Comparison of ENCODE assay signal across 22 mouse cellular contexts in the genomic region with DNA sequence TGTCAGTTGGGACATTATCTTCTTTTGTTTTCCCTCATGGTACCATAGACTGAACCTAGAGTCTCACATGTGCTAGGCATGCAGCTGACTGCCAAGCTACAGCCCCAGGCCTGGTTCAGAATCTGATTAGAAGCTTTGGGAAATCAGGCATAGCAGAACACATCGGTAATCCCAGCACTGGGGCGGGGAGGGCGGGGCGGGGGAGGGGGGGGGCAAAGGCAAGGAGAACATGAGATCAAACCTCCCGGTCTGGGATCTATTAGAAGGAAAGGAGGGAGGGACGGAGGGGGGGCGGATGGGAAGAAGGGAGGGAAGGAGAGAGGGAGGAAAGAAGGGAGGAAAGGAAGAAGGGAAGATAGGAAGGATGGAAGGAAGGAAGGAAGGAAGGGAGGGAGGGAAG.
A peak's percentile ranks its signal among the peaks of the same experiment; 100 is the strongest.
DNase-seq lines count a peak whose midpoint lies in the region; ATAC-seq and TF ChIP-seq lines count a peak whose summit lies in the region.
"Had no signal": no experiment of that assay in that cellular context is flagged by ENCODE, and none has a peak within 500 bp of the region (broad histone marks: within the 10 kb centered on the region; RNA-seq: fewer than 3 reads in every experiment).

No protein-coding gene starts in this region.

- H3K36me3 ChIP-seq in forebrain, embryonic 11.5 days (ENCODE audit: control insufficient read depth, insufficient read depth, low read length): no peaks in the 10 kb centered on the region
- no peaks in the 10 kb centered on the region for H3K36me3 ChIP-seq in forebrain, postnatal 0 days (ENCODE audit: insufficient read depth)
- H3K36me3 ChIP-seq in embryonic facial prominence, embryonic 11.5 days (replicated peaks; ENCODE audit: control insufficient read depth, insufficient read depth, low read depth, low read length): no peaks in the 10 kb centered on the region
- no peaks in the 10 kb centered on the region for H3K36me3 ChIP-seq in limb, embryonic 10.5 days
- H3K36me3 ChIP-seq: embryonic facial prominence, embryonic 15.5 days; forebrain, embryonic 15.5 days; hindbrain, embryonic 12.5 days; hindbrain, embryonic 15.5 days had no signal

- no peaks in the 10 kb centered on the region for H3K27me3 ChIP-seq in forebrain, embryonic 11.5 days (ENCODE audit: control insufficient read depth, insufficient read depth, low read length)
- no peaks in the 10 kb centered on the region for H3K27me3 ChIP-seq in forebrain, postnatal 0 days (ENCODE audit: insufficient read depth, low read length)
- no peaks in the 10 kb centered on the region for H3K27me3 ChIP-seq in embryonic facial prominence, embryonic 11.5 days (ENCODE audit: control insufficient read depth, insufficient read depth, low read length)
- H3K27me3 ChIP-seq in limb, embryonic 10.5 days (ENCODE audit: low read depth, poor library complexity, severe bottlenecking): no peaks in the 10 kb centered on the region
- H3K27me3 ChIP-seq: embryonic facial prominence, embryonic 15.5 days; forebrain, embryonic 15.5 days; hindbrain, embryonic 12.5 days; hindbrain, embryonic 15.5 days had no signal

- H3K4me1 ChIP-seq in forebrain, embryonic 11.5 days (replicated peaks; ENCODE audit: control insufficient read depth, insufficient read depth, low read length): no peaks in the 10 kb centered on the region
- no peaks in the 10 kb centered on the region for H3K4me1 ChIP-seq in forebrain, postnatal 0 days (ENCODE audit: insufficient read depth)
- peaks cover 3% of the 10 kb centered on the region; the same call in 1 of the 2 replicates for H3K4me1 ChIP-seq in embryonic facial prominence, embryonic 11.5 days (ENCODE audit: control insufficient read depth, insufficient read depth, low read length)
- H3K4me1 ChIP-seq in limb, embryonic 10.5 days: peaks cover 33% of the 10 kb centered on the region
- H3K4me1 ChIP-seq: forebrain, embryonic 15.5 days; hindbrain, embryonic 12.5 days; hindbrain, embryonic 15.5 days had no signal

- TF ChIP-seq CTCF in forebrain, postnatal 0 days (IDR thresholded peaks at IDR 0.05; ENCODE audit: low read depth): no peak

- peak; percentile 46 for DNase-seq in forebrain, embryonic 11.5 days (ENCODE audit: low spot score)
- DNase-seq in forebrain, postnatal 0 days: no peak
- peak; percentile 64 for DNase-seq in embryonic facial prominence, embryonic 11.5 days (ENCODE audit: low spot score)
- no peak for DNase-seq in limb, embryonic 10.5 days (ENCODE audit: low spot score)
- DNase-seq in retina, postnatal 7 days (ENCODE audit: low read depth, low spot score): peak; percentile 4
- DNase-seq in left cerebral cortex, adult 8-10 months (ENCODE audit: low spot score in 2 of 2): no peak
- DNase-seq in lung, adult 18-20 months: no peak
- DNase-seq: adrenal gland, adult 2 months; adrenal gland, postnatal 14 days; cerebellum, adult 11 months; cerebellum, adult 8-10 months; cerebellum, postnatal 10 days; cerebellum, postnatal 36 days; gastrocnemius, postnatal 10 days; gastrocnemius, postnatal 36 days had no signal

- ATAC-seq in forebrain, embryonic 11.5 days (replicated peaks; ENCODE audit: low FRiP score): no peak
- no peak for ATAC-seq in forebrain, postnatal 0 days
- ATAC-seq in embryonic facial prominence, embryonic 11.5 days (replicated peaks; ENCODE audit: insufficient number of reproducible peaks, low FRiP score, low TSS enrichment, low read depth): 0 out of 2 replicates have a peak, but pooled peaks have one; percentile 39
- ATAC-seq: CD4-positive, CD25-positive, alpha-beta regulatory T cell, adult 4 months; forebrain, embryonic 15.5 days; intestine, postnatal 0 days had no signal

- H3K4me3 ChIP-seq in forebrain, embryonic 11.5 days (ENCODE audit: low read depth, low read length): no peak overlapping the region
- no peak overlapping the region for H3K4me3 ChIP-seq in forebrain, postnatal 0 days (ENCODE audit: low read depth, low read length)
- H3K4me3 ChIP-seq in embryonic facial prominence, embryonic 11.5 days (ENCODE audit: low read depth, low read length): no peak overlapping the region
- H3K4me3 ChIP-seq in limb, embryonic 10.5 days: no peak overlapping the region
- H3K4me3 ChIP-seq: embryonic facial prominence, embryonic 15.5 days; forebrain, embryonic 15.5 days; hindbrain, embryonic 12.5 days; hindbrain, embryonic 15.5 days had no signal

- no peak overlapping the region for H3K9ac ChIP-seq in forebrain, embryonic 11.5 days (ENCODE audit: low read length)
- H3K9ac ChIP-seq in forebrain, postnatal 0 days: no peak overlapping the region
- no peak overlapping the region for H3K9ac ChIP-seq in embryonic facial prominence, embryonic 11.5 days (replicated peaks; ENCODE audit: low read length)
- H3K9ac ChIP-seq: embryonic facial prominence, embryonic 15.5 days; forebrain, embryonic 15.5 days; hindbrain, embryonic 12.5 days; hindbrain, embryonic 15.5 days had no signal

- no peak overlapping the region for H3K27ac ChIP-seq in forebrain, embryonic 11.5 days (ENCODE audit: low read depth, low read length)
- no peak overlapping the region for H3K27ac ChIP-seq in forebrain, postnatal 0 days (ENCODE audit: low read depth, low read length)
- H3K27ac ChIP-seq in embryonic facial prominence, embryonic 11.5 days (replicated peaks; ENCODE audit: low read depth, low read length): no peak overlapping the region
- peak overlapping the region; percentile 84 for H3K27ac ChIP-seq in limb, embryonic 10.5 days
- H3K27ac ChIP-seq: embryonic facial prominence, embryonic 15.5 days; forebrain, embryonic 15.5 days; hindbrain, embryonic 12.5 days; hindbrain, embryonic 15.5 days had no signal

- no peak overlapping the region for H3K4me2 ChIP-seq in forebrain, embryonic 11.5 days (ENCODE audit: low read depth, low read length, severe bottlenecking)
- no peak overlapping the region for H3K4me2 ChIP-seq in forebrain, postnatal 0 days (ENCODE audit: low read depth)
- H3K4me2 ChIP-seq in embryonic facial prominence, embryonic 11.5 days (ENCODE audit: low read depth, low read length): no peak overlapping the region
- H3K4me2 ChIP-seq: embryonic facial prominence, embryonic 15.5 days; forebrain, embryonic 15.5 days; heart, embryonic 11.5 days; hindbrain, embryonic 12.5 days; hindbrain, embryonic 15.5 days had no signal

- 47% methylated on average over 5 of the region's 7 CpGs for WGBS in forebrain, embryonic 11.5 days
- 62% methylated on average over 4 of the region's 7 CpGs for WGBS in forebrain, postnatal 0 days
- 43% methylated on average over 4 of the region's 7 CpGs for WGBS in embryonic facial prominence, embryonic 11.5 days
- 70% methylated on average over 7 of the region's 7 CpGs for WGBS in limb, embryonic 10.5 days

- H3K9me3 ChIP-seq in forebrain, embryonic 11.5 days (ENCODE audit: control insufficient read depth, low read length): no peaks in the 10 kb centered on the region
- H3K9me3 ChIP-seq in forebrain, postnatal 0 days (ENCODE audit: low read length): no peaks in the 10 kb centered on the region
- no peaks in the 10 kb centered on the region for H3K9me3 ChIP-seq in embryonic facial prominence, embryonic 11.5 days (replicated peaks; ENCODE audit: control insufficient read depth, low read length)
- no peaks in the 10 kb centered on the region for H3K9me3 ChIP-seq in limb, embryonic 10.5 days (replicated peaks)
- H3K9me3 ChIP-seq: embryonic facial prominence, embryonic 15.5 days; forebrain, embryonic 15.5 days; hindbrain, embryonic 12.5 days; hindbrain, embryonic 15.5 days had no signal

Comparison
In these comparisons a context has a peak if more than half of its experiments do, and no peak if none do; other contexts are left out.
1. DNase-seq: peak in forebrain, embryonic 11.5 days (single experiment), embryonic facial prominence, embryonic 11.5 days (single experiment) and retina, postnatal 7 days (single experiment); none in forebrain, postnatal 0 days (single experiment), limb, embryonic 10.5 days (single experiment), left cerebral cortex, adult 8-10 months (0 of 2) and lung, adult 18-20 months (0 of 2).